Mouse (Mus musculus) left cerebral cortex, adult 8-10 months (tissue): ENCODE results near the gene Ankrd7. TPM values are rescaled to one million over a fixed set of nuclear protein-coding genes. Genes with fewer than 3 reads are reported as not detected.
"Not testable (repeated sequence)": the region's sequence is repeated elsewhere in the genome, so short reads cannot be mapped to it uniquely, and the experiment has no call there.

Source experiments
- DNase-seq, 2 experiments: peaks; one replicate each; pipeline ENCODE4 v3.0.0; 2022; ENCODE audit warnings: low spot score in 2 of 2
- total RNA-seq, 4 experiments: library from RNA; stranded (reverse); gene quantifications; 2 replicates each; pipeline ENCODE4 v1.2.4; 2022

The Ankrd7 gene
- total RNA-seq: not detected

GRCm38 (mm10) chr6:18866018-18866417 lies at the start of gene Ankrd7:
Gene Ankrd7 (plus strand): TSS chr6:18866318.
- DNase-seq: no peak

DNA sequence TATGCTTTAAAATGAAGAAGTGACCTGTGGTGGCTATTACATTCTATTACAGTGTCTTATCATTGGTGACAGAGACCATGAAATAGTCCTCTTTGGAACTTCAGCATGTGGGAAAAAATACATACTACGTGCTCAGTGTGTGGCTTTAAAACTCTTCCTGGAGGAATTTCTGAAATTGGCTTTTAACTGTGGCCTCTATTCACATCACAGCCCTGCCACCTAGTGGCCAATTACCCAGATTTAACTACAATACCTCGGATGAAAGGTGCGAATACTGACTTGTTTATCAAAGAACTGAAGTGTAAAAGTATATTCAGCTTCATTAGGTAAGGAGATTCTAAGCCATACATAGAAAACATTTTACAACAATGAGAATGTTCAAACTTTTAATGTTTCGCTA lies 46.8 kb upstream of the Ankrd7 start:
- DNase-seq: peak; percentile 18 to 22

- no peak for DNase-seq
Measured at GRCm38 (mm10) chr6:18820246-18820645, 45.9 kb upstream of the Ankrd7 start.

- no peak for DNase-seq
Measured at GRCm38 (mm10) chr6:18822812-18823211, 43.3 kb upstream of the Ankrd7 start.

GRCm38 (mm10) chr6:18832958-18833357 lies 33.2 kb upstream of the Ankrd7 start:
- DNase-seq: no peak

DNA sequence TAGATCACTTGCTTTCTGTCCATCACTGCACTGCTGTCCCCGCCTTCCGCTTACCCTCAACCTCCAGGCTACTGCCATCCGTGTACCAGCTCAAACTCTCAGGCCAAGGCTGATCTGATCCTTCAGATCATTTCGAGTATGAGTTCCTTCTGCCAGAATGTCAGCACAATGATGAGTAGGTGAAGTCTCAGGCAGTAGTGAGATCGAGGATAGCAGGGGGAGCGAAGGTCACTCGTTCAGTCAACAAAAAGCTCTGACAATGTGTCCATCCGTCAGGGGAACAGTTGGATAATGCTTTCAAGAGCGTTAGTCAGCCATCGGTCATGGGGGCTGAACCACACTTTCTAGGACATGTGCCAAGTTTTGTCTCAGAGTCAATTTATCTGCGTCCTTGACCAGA lies 21.6 kb upstream of the Ankrd7 start:
- not testable (repeated sequence) for DNase-seq

DNA sequence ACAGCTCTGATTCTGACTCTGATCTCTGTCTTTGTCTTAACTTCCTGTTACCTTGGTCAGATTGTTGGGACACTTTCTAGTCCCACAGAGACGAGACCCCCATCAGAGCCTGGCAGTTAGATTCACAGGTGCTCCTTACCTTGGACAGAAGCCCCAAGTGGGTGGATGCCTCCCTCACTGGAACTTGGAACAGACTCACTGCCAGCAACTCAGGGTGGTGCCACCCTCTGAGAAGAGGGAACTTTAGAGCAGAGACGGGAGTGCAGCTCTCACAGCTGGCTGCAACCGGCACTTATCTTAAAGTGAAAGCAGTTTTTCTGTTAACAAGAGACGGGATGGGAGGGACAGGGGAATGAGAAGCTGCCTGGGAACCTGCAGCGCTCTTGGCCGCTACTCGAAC lies 20.5 kb upstream of the Ankrd7 start:
- not testable (repeated sequence) for DNase-seq

GRCm38 (mm10) chr6:18848051-18848701 lies 17.9 kb upstream of the Ankrd7 start, which contains the start of gene Lsm8:
Gene Lsm8 (plus strand): TSS chr6:18848579.
- DNase-seq: peak; percentile 87 to 95

DNA sequence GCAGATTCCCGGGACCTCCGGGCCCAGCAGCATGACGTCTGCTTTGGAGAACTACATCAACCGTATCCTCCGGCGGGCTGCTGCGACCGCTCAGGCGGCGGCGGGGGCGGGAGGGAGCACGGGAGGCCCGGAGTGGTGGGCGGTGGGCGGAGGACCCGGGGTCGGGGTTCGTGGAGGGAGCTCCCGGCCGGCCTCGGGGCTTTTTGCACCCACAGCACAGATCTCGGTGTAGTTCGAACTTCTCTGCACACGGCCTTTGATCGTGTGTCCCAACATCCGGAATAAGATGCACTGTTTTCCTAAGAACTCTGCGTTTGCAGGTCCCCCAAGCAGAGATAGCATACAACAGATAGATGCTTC lies 17.4 kb upstream of the Ankrd7 start:
- no peak for DNase-seq

DNA sequence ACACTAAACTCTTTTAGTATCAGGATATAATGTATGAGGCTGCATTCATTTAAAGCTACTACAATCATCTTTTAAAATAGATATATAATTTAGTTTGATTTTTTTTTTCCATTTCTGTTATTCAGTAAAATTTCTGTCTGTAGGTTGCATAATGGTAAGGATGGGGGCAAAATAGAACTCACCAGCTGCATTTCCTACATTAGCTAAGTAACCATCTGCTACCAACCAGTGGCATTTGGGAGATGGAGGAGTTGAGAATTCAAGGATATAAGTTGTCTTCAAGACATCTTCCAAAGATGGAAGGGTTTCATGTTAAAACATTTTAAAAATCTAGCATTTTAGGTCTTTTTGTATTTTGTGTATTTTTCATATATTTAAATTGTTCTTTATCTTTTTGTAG lies 10.8 kb upstream of the Ankrd7 start:
- peak in 1 of 2 experiments; percentile 28 for DNase-seq

DNA sequence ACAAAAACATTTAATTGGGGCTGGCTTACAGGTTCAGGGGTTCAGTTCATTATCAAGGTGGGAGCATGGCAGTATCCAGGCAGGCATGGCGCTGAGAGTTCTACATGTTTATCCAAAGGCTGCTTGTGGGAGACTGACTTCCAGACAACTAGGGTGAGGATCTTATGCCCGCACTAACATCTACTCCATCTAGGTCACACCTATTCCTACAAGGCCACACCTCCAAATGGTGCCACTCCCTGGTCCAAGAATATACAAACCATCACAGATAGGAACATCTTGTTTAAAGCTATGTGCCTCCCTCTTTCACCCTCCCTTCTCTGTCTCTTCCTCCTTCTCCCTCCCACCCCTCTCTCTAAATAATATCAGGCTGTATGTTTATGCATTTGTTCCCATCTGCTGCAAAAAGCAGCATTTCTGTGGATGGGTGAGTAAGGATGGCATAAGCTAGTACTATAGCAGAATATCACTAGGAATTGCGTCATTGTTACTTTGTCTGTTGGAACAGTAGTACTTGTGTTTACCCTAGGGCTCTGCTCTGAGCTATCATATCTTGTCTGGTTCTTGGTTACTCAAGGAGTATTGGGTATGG lies 9.5 kb upstream of the Ankrd7 start:
- no peak for DNase-seq

- DNase-seq: peak; percentile 5 to 16
Measured at GRCm38 (mm10) chr6:18889030-18889429, 22.9 kb downstream of the Ankrd7 start.

DNA sequence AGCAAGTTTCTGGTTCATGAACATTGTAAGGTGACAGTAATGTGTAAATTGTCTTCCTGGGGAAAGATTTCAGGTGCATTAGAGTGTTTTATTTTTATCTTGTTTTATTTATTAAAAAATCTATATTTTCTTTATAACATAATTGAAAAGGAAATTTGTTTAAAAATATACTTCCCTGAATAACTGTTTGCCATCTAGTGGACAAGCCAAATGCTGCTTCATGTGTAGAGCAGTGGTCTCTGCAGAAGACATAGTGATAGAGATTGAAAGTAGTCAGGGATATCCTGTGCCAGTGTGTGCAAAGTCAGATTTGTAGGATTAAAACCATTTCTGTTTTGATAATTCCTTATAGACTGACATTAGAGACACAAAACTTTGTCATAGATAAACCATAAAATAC lies 28.0 kb downstream of the Ankrd7 start:
- no peak for DNase-seq

DNA sequence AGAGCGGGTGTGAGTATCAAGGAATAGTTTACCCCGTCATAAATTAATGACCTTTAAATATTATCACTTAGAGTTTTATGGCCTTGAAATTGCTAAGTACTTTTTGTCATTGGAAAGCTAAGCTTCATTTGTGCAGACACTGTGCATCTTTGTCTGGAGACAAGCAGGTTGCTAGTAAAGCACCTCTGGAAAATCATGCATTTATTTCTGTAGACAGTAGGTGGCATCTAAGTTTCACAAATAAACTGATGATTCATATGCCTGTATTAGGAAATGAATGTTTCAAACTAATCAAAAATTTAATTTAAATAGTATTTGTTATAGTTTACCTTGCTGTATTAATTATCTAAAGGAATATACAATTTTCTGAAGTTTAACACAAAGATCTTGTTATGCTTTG lies 41.1 kb downstream of the Ankrd7 start:
- DNase-seq: no peak

DNA sequence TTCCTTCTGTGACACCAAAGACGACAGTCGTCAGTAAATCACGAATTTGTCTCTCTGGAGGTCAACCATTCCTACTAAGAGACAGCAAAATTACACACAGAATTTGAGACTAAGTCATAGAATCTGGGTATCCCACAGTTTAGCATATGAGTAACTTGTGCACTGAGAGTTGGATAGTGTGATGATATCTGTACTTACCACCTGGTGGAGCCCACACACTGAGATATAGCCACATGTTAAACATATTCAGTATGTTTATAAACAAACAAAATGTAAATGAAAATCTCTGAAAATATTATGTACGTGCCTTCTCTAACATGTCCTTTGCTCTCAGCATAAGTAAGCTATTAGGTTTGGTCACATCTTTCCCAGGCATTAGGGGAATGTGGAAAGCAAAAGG lies 47.1 kb downstream of the Ankrd7 start:
- no peak for DNase-seq

DNA sequence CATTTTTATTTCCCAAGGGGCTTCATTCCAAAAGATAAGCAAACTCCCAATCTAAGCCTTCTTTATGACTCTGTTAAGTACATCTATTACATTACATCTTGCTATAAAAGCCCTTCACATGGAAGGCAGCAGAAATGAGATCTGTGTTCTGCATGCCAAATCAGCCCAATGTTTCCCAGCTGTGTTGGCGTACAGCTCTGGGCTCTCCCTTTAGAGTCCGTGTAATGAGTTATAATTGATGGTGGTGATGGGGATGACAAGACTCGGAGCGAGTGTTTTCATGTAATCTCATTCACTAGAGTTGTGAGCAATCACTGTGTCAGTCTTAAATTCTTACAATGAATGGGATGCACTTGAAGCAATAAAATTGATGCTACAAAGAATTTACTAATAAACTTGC lies 49.9 kb downstream of the Ankrd7 start:
- no peak for DNase-seq

DNA sequence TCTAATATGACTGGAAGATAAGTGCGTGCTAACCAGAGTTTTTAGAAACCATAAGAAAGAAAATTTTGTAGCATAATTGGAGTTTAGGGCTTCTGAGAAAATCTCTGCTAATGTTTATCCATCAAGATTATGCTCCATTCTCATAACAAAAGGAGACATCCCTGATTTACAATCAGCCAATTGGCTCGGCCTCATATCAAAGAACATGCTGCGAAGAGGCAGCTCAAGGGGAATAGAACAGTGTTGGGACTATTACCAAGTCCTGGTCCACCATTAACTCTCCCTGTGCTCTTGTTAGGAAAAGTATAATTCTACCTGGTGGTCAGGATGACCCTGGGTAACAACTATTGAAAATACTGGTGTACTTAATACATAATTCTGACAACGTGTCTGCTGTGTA lies 50.4 kb downstream of the Ankrd7 start:
- no peak for DNase-seq

Other genes with a start within 250 kb of the Ankrd7 start
- gene Lsm8, start 17.7 kb upstream of the Ankrd7 start, total RNA-seq: 10 to 100 TPM; 24.8 to 29.7 (median 27.5) TPM